Mouse (Mus musculus): ENCODE results near the gene Hdac11. TPM values are rescaled to one million over a fixed set of nuclear protein-coding genes. Genes with fewer than 3 reads are reported as not detected.

Gene Hdac11
- polyA plus RNA-seq, 1 experiment = 8.3 TPM

DNA sequence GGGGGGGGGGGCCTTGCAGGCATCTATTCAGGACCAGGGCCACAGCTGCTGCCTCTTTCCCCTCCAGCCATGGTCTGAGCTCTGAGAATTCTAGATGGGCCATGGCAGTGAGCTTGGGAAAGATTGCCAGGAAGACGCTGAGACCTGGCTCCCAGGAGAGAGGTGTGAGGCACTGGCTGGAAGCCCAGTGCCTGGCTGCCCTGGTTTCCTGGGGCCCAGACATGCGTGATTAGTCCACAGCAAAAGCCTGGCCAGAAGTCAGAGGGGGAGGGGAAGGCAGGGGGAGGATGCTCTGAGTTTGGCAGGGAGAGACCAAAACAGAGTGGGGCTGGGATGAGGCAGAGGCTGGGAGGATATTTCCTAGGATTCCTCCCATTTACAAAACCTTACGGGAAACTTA is 3.9 kb downstream of the Hdac11 start:
- DNase-seq (ENCODE audit: low read depth in 1 of 2, low spot score in 2 of 2) = no peak
- Histone ChIP-seq H3K27ac (ENCODE audit: insufficient read depth, low read length) (no peak overlapping the region), H3K27me3 (ENCODE audit: control insufficient read depth, insufficient read depth, low read length) (no peaks in the 10 kb centered on the region), H3K4me1 (ENCODE audit: control insufficient read depth, insufficient read depth, insufficient read length) (peaks cover 4% of the 10 kb centered on the region), H3K36me3 (ENCODE audit: control insufficient read depth, insufficient read depth, low read length) (no peaks in the 10 kb centered on the region), H3K4me3 (ENCODE audit: extremely low read depth, insufficient read depth, insufficient read length) (no peak overlapping the region)
- 78% methylated on average over 3 of the region's 3 CpGs for WGBS
- no peak for TF ChIP-seq CTCF (IDR thresholded peaks at IDR 0.05; ENCODE audit: extremely low read depth, insufficient read depth, insufficient read length, insufficient replicate concordance)
- TF ChIP-seq POLR2A (IDR thresholded peaks at IDR 0.05; ENCODE audit: low read depth, low read length) = no peak

- Histone ChIP-seq H3K27ac (ENCODE audit: insufficient read depth, low read length) (no peak overlapping the region), H3K27me3 (ENCODE audit: control insufficient read depth, insufficient read depth, low read length) (no peaks in the 10 kb centered on the region), H3K36me3 (ENCODE audit: control insufficient read depth, insufficient read depth, low read length) (no peaks in the 10 kb centered on the region), H3K4me3 (ENCODE audit: extremely low read depth, insufficient read depth, insufficient read length) (no peak overlapping the region), H3K4me1 (ENCODE audit: control insufficient read depth, insufficient read depth, insufficient read length) (peaks cover 4% of the 10 kb centered on the region)
- no peak for DNase-seq (ENCODE audit: low read depth in 1 of 2, low spot score in 2 of 2)
- 90% methylated on average over 2 of the region's 2 CpGs for WGBS
- TF ChIP-seq POLR2A (IDR thresholded peaks at IDR 0.05; ENCODE audit: low read depth, low read length) (no peak), CTCF (IDR thresholded peaks at IDR 0.05; ENCODE audit: extremely low read depth, insufficient read depth, insufficient read length, insufficient replicate concordance) (no peak)
These were observed 4.5 kb downstream of the Hdac11 start for GRCm38 (mm10) chr6:91160976-91161375.

DNA sequence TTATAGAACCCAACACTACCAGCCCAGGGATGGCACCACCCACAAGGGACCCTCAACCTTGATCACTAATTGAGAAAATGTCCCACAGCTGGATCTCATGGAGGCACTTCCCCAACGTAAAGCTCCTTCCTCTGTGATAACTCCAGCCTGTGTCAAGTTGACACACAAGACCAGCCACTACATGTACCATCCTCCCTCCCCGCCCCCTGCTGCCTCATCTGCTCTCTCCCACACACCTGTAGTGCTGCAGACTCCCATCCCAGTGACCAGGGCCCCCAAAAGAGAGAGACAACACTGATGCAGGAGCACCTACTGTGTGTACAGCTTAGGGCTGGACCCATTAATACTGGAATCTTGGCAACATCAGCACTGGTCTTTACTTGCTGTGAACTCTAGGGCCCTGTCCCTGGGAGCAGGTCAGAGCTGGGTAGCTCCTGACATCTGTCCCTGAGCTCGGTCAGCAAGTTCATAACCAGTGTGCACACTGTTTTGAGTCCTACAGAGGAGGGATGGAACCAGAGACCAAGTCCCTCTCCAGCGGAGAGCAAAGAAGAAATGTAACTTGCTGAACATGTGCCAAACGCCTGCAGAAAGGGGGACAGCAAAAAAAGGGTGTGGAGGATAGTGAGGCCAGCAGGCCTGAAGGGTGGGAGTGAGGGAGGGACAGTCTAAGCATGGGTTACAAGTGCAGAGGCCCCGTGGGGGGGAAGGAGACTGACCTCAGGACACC is 5.2 kb downstream of the Hdac11 start:
- no peak for TF ChIP-seq POLR2A (IDR thresholded peaks at IDR 0.05; ENCODE audit: low read depth, low read length)
- no peak for TF ChIP-seq CTCF (IDR thresholded peaks at IDR 0.05; ENCODE audit: extremely low read depth, insufficient read depth, insufficient read length, insufficient replicate concordance)
- DNase-seq (ENCODE audit: low read depth in 1 of 2, low spot score in 2 of 2) = no peak
- H3K4me1 ChIP-seq (ENCODE audit: control insufficient read depth, insufficient read depth, insufficient read length) = peaks cover 4% of the 10 kb centered on the region
- no peaks in the 10 kb centered on the region for H3K36me3 ChIP-seq (ENCODE audit: control insufficient read depth, insufficient read depth, low read length)
- no peak overlapping the region for H3K27ac ChIP-seq (ENCODE audit: insufficient read depth, low read length)
- H3K27me3 ChIP-seq (ENCODE audit: control insufficient read depth, insufficient read depth, low read length) = no peaks in the 10 kb centered on the region
- 97% methylated on average over 6 of the region's 6 CpGs for WGBS
- H3K4me3 ChIP-seq (ENCODE audit: extremely low read depth, insufficient read depth, insufficient read length) = no peak overlapping the region

DNA sequence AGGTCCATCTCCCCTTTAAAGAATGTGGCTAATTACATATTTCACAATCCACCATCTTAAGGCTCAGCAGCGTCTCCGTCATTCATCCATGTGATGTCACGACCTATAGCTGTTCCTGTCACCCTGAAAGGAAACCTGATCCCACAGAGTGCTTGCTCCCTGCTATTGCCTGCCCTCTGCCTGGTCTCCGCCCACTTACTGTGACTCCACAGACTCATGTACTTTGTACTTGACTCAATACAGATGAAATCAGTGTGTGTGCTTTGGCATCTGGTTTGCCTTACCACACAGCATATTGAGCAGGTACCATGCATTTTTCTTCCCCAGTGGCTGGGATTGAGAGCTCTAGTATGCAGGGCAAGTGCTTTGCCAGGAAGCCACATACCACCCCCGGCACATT is 5.8 kb downstream of the Hdac11 start:
- no peak overlapping the region for H3K27ac ChIP-seq (ENCODE audit: insufficient read depth, low read length)
- peaks cover under 1% of the 10 kb centered on the region; the same call in 1 of the 2 replicates for H3K4me1 ChIP-seq (ENCODE audit: control insufficient read depth, insufficient read depth, insufficient read length)
- 94% methylated on average over 5 of the region's 5 CpGs for WGBS

GRCm38 (mm10) chr6:91163195-91163911 is 6.9 kb downstream of the Hdac11 start:
- no peaks in the 10 kb centered on the region; the same call in 1 of the 2 replicates for H3K4me1 ChIP-seq (ENCODE audit: control insufficient read depth, insufficient read depth, insufficient read length)
- WGBS = 83% methylated on average over 5 of the region's 5 CpGs
- H3K4me3 ChIP-seq (ENCODE audit: extremely low read depth, insufficient read depth, insufficient read length) = no peak overlapping the region

More for the DNA sequence above, 5.8 kb downstream of the Hdac11 start:
- H3K36me3 ChIP-seq (ENCODE audit: control insufficient read depth, insufficient read depth, low read length) = no peaks in the 10 kb centered on the region
- no peak for DNase-seq (ENCODE audit: low read depth in 1 of 2, low spot score in 2 of 2)
- no peaks in the 10 kb centered on the region for H3K27me3 ChIP-seq (ENCODE audit: control insufficient read depth, insufficient read depth, low read length)
- no peak overlapping the region for H3K4me3 ChIP-seq (ENCODE audit: extremely low read depth, insufficient read depth, insufficient read length)
- TF ChIP-seq CTCF (IDR thresholded peaks at IDR 0.05; ENCODE audit: extremely low read depth, insufficient read depth, insufficient read length, insufficient replicate concordance) (no peak), POLR2A (IDR thresholded peaks at IDR 0.05; ENCODE audit: low read depth, low read length) (no peak)

DNA sequence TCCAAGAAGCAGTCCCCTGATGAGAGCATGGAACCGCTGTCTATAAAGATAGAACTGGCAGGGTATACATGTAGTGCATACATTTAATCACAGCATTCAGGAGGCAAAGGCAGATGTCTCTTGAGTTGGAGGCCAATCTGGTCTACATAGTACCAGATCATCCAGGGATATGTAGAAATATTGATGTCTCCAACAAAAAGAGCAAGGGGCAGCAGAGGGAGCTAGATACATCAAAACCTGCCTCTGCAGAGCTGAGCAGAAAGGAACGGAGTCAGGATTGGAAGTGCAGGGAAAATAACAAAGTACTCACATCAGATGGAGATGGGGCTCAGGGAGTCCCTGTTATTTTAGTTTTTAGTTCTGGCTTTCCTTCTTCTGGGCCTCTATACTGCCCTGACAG is 8.1 kb downstream of the Hdac11 start:
- Histone ChIP-seq H3K4me1 (ENCODE audit: control insufficient read depth, insufficient read depth, insufficient read length) (no peaks in the 10 kb centered on the region), H3K4me3 (ENCODE audit: extremely low read depth, insufficient read depth, insufficient read length) (no peak overlapping the region), H3K27ac (ENCODE audit: insufficient read depth, low read length) (no peak overlapping the region), H3K27me3 (ENCODE audit: control insufficient read depth, insufficient read depth, low read length) (no peaks in the 10 kb centered on the region), H3K36me3 (ENCODE audit: control insufficient read depth, insufficient read depth, low read length) (no peaks in the 10 kb centered on the region)
- TF ChIP-seq POLR2A (IDR thresholded peaks at IDR 0.05; ENCODE audit: low read depth, low read length) = no peak
- no peak for TF ChIP-seq CTCF (IDR thresholded peaks at IDR 0.05; ENCODE audit: extremely low read depth, insufficient read depth, insufficient read length, insufficient replicate concordance)
- DNase-seq (ENCODE audit: low read depth in 1 of 2, low spot score in 2 of 2) = no peak
- WGBS = 95% methylated on average over 2 of the region's 2 CpGs

More at GRCm38 (mm10) chr6:91163195-91163911, 6.9 kb downstream of the Hdac11 start:
- TF ChIP-seq CTCF (IDR thresholded peaks at IDR 0.05; ENCODE audit: extremely low read depth, insufficient read depth, insufficient read length, insufficient replicate concordance) (no peak), POLR2A (IDR thresholded peaks at IDR 0.05; ENCODE audit: low read depth, low read length) (no peak)
- no peak for DNase-seq (ENCODE audit: low read depth in 1 of 2, low spot score in 2 of 2)
- Histone ChIP-seq H3K27ac (ENCODE audit: insufficient read depth, low read length) (peak overlapping the region; percentile 41; the same call in 1 of the 2 replicates), H3K36me3 (ENCODE audit: control insufficient read depth, insufficient read depth, low read length) (no peaks in the 10 kb centered on the region), H3K27me3 (ENCODE audit: control insufficient read depth, insufficient read depth, low read length) (no peaks in the 10 kb centered on the region)
